Comparison of ENCODE assay signal across 16 mouse cellular contexts in genomic region chr6:112246636-112247035, GRCm38 (mm10).
"Had no signal": no experiment of that assay in that cellular context is flagged by ENCODE, and none has a peak within 500 bp of the region (broad histone marks: within the 10 kb centered on the region; RNA-seq: fewer than 3 reads in every experiment).

No protein-coding gene starts in this region.

- ATAC-seq: hindbrain, embryonic 16.5 days; inflammation-experienced regulatory T-cells, adult 6 months; intestine, embryonic 15.5 days; intestine, postnatal 0 days had no signal

- DNase-seq: gastrocnemius, postnatal 14 days; gastrocnemius, postnatal 36 days; heart, adult 2 months; heart, postnatal 10 days; heart, postnatal 4 days; kidney, adult 18-20 months; kidney, adult 8-10 months; kidney, postnatal 10 days; kidney, postnatal 25 days; kidney, postnatal 4 days; liver; liver, embryonic 13.5 days had no signal
